Mouse (Mus musculus): Measurements from ENCODE around the gene Manf.

DNA sequence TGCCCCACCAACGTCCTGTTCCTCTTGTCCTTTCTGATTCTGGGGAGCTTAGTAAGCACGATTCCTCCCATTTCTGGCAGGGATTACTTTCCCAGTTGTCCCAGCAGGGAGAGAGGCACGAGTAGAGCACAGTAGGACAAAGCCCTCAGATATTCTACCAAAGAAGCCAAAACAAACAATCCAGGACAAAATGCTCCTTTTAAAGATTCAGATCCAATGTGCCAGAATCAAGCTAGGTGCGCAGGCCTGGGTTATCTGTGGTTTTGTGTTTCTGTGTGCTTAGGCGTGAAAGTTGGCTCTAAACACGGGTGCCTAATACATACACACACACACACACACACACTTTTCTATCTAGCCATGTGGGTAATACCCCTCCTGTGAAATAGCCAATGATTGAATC lies 73.6 kb downstream of the Manf start:
- TF ChIP-seq GATA1 (IDR thresholded peaks at IDR 0.05; ENCODE audit: low read length) (no peak), TAL1 (IDR thresholded peaks at IDR 0.05; ENCODE audit: low read length) (no peak)

Data from erythroblast, embryonic 14.5 days (primary cell).